Mouse (Mus musculus): ENCODE measurements around the gene Tmem120a. TPM values are rescaled to one million over a fixed set of nuclear protein-coding genes. Genes with fewer than 3 reads are reported as not detected.

Gene Tmem120a
- polyA plus RNA-seq (2015; fragmentation: Nextera tagmentation; extraction: Ambion mirVana), result 30.8 and 32.0 TPM in 2 replicates

DNA sequence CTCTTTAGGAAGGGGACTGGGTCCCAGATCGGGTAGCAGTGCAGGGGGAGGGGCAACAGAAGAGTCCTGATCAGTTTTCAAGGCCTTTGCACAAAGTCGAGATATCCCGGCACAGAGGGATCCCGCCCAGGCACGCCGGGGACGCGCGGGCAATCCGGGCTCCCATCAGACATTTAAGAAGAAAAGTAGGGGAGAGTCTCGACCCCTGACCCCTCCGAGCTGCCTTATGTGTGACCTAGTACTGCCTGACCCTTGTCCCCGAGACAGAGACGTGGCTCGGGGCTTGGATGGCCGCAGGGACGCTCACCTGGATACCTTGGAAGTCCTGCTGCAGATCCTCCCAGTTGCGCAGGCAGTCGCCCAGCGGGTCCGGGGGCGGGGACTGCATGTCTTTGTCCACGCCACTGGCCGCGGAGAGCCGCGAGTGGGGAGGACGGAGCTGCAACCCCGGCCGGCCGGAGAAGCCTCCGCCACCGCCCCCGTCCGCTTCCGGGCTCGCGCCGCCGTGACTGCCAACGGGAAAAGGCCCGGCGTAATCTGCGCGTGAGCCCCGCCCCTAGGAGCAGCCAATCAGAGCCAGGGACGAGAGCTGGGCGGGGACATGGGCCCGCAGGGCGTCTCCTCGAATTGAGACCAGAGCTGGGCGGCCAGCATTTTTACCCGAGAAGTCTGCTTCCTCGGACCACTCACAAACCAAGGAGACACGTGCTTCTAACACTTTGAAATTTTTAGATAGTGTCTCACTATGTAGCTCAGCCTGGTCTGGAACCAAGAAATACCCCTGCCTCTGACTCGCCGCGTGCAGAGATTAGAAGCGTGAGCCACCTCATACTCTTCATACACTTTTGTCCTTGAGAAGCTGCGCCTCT is at the start of gene Tmem120a:
Gene Tmem120a, minus strand, starts transcription at position 708 of the 869 bp plus-strand sequence.
- peak within 1 kb of the TSS; percentile 75 for H3K4me2 ChIP-seq
- H3K4me1 ChIP-seq, result peaks cover 16% of the 10 kb centered on the region
- peak; percentile 87 for ATAC-seq (ENCODE audit: extremely low read depth, insufficient number of reproducible peaks, low FRiP score, low TSS enrichment)
- WGBS, result 0% methylated on average over 60 of the region's 60 CpGs
- H3K9me3 ChIP-seq, result peaks cover 10% of the 10 kb centered on the region
- peak within 1 kb of the TSS; percentile 97 for H3K4me3 ChIP-seq
- peak within 1 kb of the TSS; percentile 82 for H3K27ac ChIP-seq (replicated peaks)
- peaks cover 24% of the 10 kb centered on the region for H3K36me3 ChIP-seq
- H3K9ac ChIP-seq, result peak within 1 kb of the TSS; percentile 92
- H3K27me3 ChIP-seq (replicated peaks), result no peaks in the 10 kb centered on the region

DNA sequence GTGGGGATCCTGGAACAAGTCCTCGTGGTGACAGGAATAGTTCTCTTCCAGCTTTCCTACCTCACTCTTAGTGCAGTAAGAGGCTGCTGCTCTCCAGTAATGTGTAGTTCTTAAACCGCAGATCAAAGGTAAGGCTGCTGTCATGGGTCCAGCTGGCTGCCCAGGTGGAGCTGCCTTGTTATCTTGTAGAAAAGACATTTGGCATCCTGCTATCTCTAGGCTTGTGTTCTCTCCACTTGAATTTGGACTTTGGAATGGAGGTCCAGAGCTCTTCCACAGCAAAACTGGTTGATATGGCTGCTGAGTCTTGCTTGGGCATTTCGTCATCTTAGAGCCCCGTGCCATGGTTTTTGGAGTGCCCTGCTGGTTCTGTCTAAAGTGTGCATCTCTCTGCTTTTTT is 38.7 kb upstream of the Tmem120a start:
- Histone ChIP-seq H3K36me3 (peaks cover 81% of the 10 kb centered on the region), H3K4me1 (peaks cover 35% of the 10 kb centered on the region), H3K9ac (peak overlapping the region; percentile 28; the same call in 1 of the 2 replicates), H3K27ac (replicated peaks) (no peak overlapping the region), H3K9me3 (no peaks in the 10 kb centered on the region), H3K4me2 (no peak overlapping the region), H3K4me3 (no peak overlapping the region), H3K27me3 (replicated peaks) (no peaks in the 10 kb centered on the region)
- ATAC-seq (ENCODE audit: extremely low read depth, insufficient number of reproducible peaks, low FRiP score, low TSS enrichment), result no peak
- WGBS, result 75% methylated on average over 4 of the region's 4 CpGs

DNA sequence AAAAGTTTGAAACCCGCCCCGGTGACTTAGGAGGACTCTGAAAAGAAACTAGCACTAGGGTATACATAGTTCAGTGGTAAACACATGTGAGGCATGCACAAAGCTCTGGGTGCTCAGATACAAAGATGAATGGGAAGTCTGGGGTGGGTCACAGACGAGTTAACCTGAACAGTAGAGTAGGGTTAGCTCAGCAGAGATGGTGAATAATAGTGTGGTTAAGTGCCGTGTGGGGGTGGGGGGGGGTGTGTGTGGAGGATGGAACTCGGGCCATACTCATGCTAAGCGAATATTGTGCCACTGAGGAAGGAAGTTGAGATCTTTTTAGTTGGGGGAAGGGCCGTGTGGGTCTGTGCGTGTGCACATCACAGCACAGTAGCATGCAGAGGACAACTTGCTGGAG is 36.1 kb upstream of the Tmem120a start:
- peaks cover 55% of the 10 kb centered on the region for H3K36me3 ChIP-seq
- H3K27ac ChIP-seq (replicated peaks), result peak overlapping the region; percentile 98; the same call in 1 of the 2 replicates
- H3K9ac ChIP-seq, result peak overlapping the region; percentile 98
- ATAC-seq (ENCODE audit: extremely low read depth, insufficient number of reproducible peaks, low FRiP score, low TSS enrichment), result no peak
- H3K4me3 ChIP-seq, result peak overlapping the region; percentile 73
- peaks cover 42% of the 10 kb centered on the region for H3K4me1 ChIP-seq
- 72% methylated on average over 8 of the region's 8 CpGs for WGBS
- peak overlapping the region; percentile 78 for H3K4me2 ChIP-seq
- H3K9me3 ChIP-seq, result no peaks in the 10 kb centered on the region
- H3K27me3 ChIP-seq (replicated peaks), result no peaks in the 10 kb centered on the region

GRCm38 (mm10) chr5:135778471-135779445 is 34.5 kb upstream of the Tmem120a start, which contains the start of gene Mdh2:
Gene Mdh2, plus strand, starts transcription at chr5:135778480.
- peaks cover 39% of the 10 kb centered on the region for H3K36me3 ChIP-seq
- WGBS, result under 1% methylated on average over 70 of the region's 70 CpGs
- peak; percentile 98 for ATAC-seq (ENCODE audit: extremely low read depth, insufficient number of reproducible peaks, low FRiP score, low TSS enrichment)
- peak within 1 kb of the TSS; percentile 98 for H3K9ac ChIP-seq
- peak within 1 kb of the TSS; percentile 73 for H3K4me3 ChIP-seq
- no peaks in the 10 kb centered on the region for H3K9me3 ChIP-seq
- peaks cover 42% of the 10 kb centered on the region for H3K4me1 ChIP-seq
- peaks cover 8% of the 10 kb centered on the region for H3K27me3 ChIP-seq (replicated peaks)
- H3K4me2 ChIP-seq, result peak within 1 kb of the TSS; percentile 81
- H3K27ac ChIP-seq (replicated peaks), result peak within 1 kb of the TSS; percentile 98

- Histone ChIP-seq H3K27me3 (replicated peaks) (peaks cover 12% of the 10 kb centered on the region), H3K36me3 (peaks cover 31% of the 10 kb centered on the region), H3K4me1 (peaks cover 43% of the 10 kb centered on the region), H3K4me3 (peak within 1 kb of the TSS; percentile 73), H3K9ac (peak within 1 kb of the TSS; percentile 98), H3K27ac (replicated peaks) (peak within 1 kb of the TSS; percentile 98), H3K4me2 (peak within 1 kb of the TSS; percentile 81), H3K9me3 (no peaks in the 10 kb centered on the region)
- under 1% methylated on average over 45 of the region's 45 CpGs for WGBS
- peak; percentile 87 for ATAC-seq (ENCODE audit: extremely low read depth, insufficient number of reproducible peaks, low FRiP score, low TSS enrichment)
These were observed 33.7 kb upstream of the Tmem120a start, which contains the start of gene Styxl1 for GRCm38 (mm10) chr5:135777796-135778470. Gene Styxl1, minus strand, starts transcription at chr5:135778385.

DNA sequence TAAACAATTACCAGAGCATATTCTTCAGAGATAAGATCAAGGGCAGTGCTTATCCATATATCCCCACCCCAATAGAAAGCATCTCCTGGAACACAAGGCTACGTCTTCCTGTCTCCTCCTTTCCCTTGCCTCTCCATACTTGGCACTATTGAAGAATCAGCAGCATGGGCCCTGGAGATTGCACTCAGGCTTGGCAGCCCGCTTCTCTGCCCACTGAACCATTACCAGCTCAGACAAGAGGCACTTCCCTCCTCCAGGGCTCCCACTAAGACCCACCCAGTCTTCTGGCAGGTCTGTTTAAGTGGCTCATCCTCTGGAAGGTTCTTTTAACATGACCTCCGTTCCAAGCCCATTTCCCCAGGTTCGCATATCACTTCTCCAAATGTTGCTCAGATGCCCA is 32.3 kb upstream of the Tmem120a start:
- H3K4me1 ChIP-seq, result peaks cover 35% of the 10 kb centered on the region
- H3K9ac ChIP-seq, result peak overlapping the region; percentile 12; the same call in 1 of the 2 replicates
- H3K4me3 ChIP-seq, result no peak overlapping the region
- no peak for ATAC-seq (ENCODE audit: extremely low read depth, insufficient number of reproducible peaks, low FRiP score, low TSS enrichment)
- no peak overlapping the region for H3K27ac ChIP-seq (replicated peaks)
- H3K36me3 ChIP-seq, result peaks cover 17% of the 10 kb centered on the region
- H3K4me2 ChIP-seq, result no peak overlapping the region
- H3K9me3 ChIP-seq, result no peaks in the 10 kb centered on the region
- H3K27me3 ChIP-seq (replicated peaks), result peaks cover 12% of the 10 kb centered on the region
- WGBS, result 73% methylated on average over 4 of the region's 4 CpGs

DNA sequence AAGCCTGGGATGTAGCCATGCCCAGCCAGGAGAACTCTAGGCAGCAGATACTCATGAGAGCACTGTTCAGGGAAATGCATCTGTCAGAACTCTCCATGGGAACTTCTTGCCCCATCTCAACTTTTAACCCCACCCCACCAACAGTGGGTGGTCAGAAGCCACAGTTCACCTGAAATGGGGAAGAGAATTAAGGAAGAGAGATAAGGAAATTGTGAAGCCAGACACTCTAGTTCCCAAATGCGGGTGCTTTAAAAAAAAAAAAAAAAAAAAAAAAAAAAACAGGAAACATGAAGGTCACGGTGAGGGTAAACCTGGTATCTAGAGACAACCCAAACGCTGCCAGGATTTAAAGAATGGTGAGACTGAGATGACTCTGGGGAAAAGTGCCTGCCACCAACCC is 28.3 kb upstream of the Tmem120a start:
- no peak for ATAC-seq (ENCODE audit: extremely low read depth, insufficient number of reproducible peaks, low FRiP score, low TSS enrichment)
- no peak overlapping the region for H3K4me3 ChIP-seq
- no peak overlapping the region for H3K4me2 ChIP-seq
- peaks cover 8% of the 10 kb centered on the region for H3K4me1 ChIP-seq
- H3K27me3 ChIP-seq (replicated peaks), result peaks cover 18% of the 10 kb centered on the region
- H3K9me3 ChIP-seq, result no peaks in the 10 kb centered on the region
- WGBS, result 32% methylated on average over 3 of the region's 3 CpGs
- no peak overlapping the region for H3K27ac ChIP-seq (replicated peaks)
- H3K36me3 ChIP-seq, result no peaks in the 10 kb centered on the region
- H3K9ac ChIP-seq, result no peak overlapping the region

- no peak overlapping the region for H3K4me3 ChIP-seq
- no peaks in the 10 kb centered on the region for H3K4me1 ChIP-seq
- no peaks in the 10 kb centered on the region for H3K36me3 ChIP-seq
- no peak overlapping the region for H3K4me2 ChIP-seq
- H3K27ac ChIP-seq (replicated peaks), result no peak overlapping the region
- ATAC-seq (ENCODE audit: extremely low read depth, insufficient number of reproducible peaks, low FRiP score, low TSS enrichment), result no peak
- no peak overlapping the region for H3K9ac ChIP-seq
- WGBS, result 46% methylated on average over 3 of the region's 3 CpGs
- no peaks in the 10 kb centered on the region for H3K9me3 ChIP-seq
- peaks cover 25% of the 10 kb centered on the region for H3K27me3 ChIP-seq (replicated peaks)
These were observed 20.7 kb upstream of the Tmem120a start for GRCm38 (mm10) chr5:135764971-135765370.

- no peak; the same call in 1 of the 2 replicates for ATAC-seq (ENCODE audit: extremely low read depth, insufficient number of reproducible peaks, low FRiP score, low TSS enrichment)
- Histone ChIP-seq H3K4me3 (no peak overlapping the region), H3K27me3 (replicated peaks) (peaks cover 19% of the 10 kb centered on the region), H3K4me2 (no peak overlapping the region), H3K27ac (replicated peaks) (no peak overlapping the region), H3K36me3 (no peaks in the 10 kb centered on the region), H3K9me3 (no peaks in the 10 kb centered on the region), H3K4me1 (no peaks in the 10 kb centered on the region), H3K9ac (no peak overlapping the region)
- 3% methylated on average over 7 of the region's 7 CpGs for WGBS
These were observed 19.3 kb upstream of the Tmem120a start for GRCm38 (mm10) chr5:135763526-135763925.

- no peaks in the 10 kb centered on the region for H3K36me3 ChIP-seq
- H3K4me3 ChIP-seq, result no peak overlapping the region
- ATAC-seq (ENCODE audit: extremely low read depth, insufficient number of reproducible peaks, low FRiP score, low TSS enrichment), result no peak
- no peaks in the 10 kb centered on the region for H3K9me3 ChIP-seq
- no peaks in the 10 kb centered on the region for H3K4me1 ChIP-seq
- no peak overlapping the region for H3K9ac ChIP-seq
- peaks cover 19% of the 10 kb centered on the region for H3K27me3 ChIP-seq (replicated peaks)
- H3K4me2 ChIP-seq, result no peak overlapping the region
- no peak overlapping the region for H3K27ac ChIP-seq (replicated peaks)
- WGBS, result 57% methylated on average over 3 of the region's 3 CpGs
These were observed 17.6 kb upstream of the Tmem120a start for GRCm38 (mm10) chr5:135761881-135762280.

Data from heart, embryonic 13.5 days (tissue).